Mouse (Mus musculus) adrenal gland, postnatal 4 days (tissue): ENCODE data around the gene Ccnd2. TPM values are rescaled to one million over a fixed set of nuclear protein-coding genes. Genes with fewer than 3 reads are reported as not detected.

Source experiments
- DNase-seq, 2 experiments: peaks; one replicate each; pipeline ENCODE4 v3.0.0; 2021 to 2022; ENCODE audit warnings: low spot score in 2 of 2, mixed read lengths in 2 of 2
- total RNA-seq, 2 experiments: library from RNA; stranded (reverse); gene quantifications; 2 replicates each; pipeline ENCODE4 v1.2.3; 2021

The Ccnd2 gene
- total RNA-seq, 2 experiments from 2014 or later = 267 to 278 TPM

DNA sequence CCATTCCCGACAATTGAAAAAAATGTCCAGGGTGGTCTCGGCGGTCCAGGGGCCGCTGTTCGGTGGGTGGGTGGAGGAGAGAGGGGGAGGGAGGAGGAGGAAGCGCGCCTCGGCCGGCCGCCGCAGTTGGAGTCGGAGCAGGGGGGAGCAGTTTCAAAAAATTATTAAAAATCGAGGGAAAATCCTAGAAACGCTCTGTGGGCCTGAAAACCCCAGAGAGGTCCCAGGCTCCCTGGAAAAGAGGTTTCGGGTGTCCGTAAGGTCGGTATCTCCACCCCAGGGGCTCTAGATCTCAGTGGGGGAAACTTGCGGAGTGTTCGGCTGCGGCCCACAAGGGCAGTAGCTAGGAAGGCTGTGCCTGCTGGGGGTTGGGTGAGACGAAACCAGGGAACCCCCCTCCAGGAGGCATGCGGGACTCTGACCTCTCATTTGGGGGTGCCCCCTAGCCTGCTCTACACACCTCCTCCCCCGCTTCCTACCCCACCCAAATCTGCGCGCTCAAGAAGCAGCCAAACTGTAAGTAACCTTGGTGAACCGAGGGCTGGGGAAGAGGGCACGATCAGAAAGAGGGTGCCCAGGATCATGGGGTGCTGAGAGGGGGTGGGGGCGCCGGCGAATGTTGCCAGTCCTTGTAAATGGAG, 2.6 kb downstream of the Ccnd2 start:
- peak in 1 of 2 experiments; percentile 19 for DNase-seq

DNA sequence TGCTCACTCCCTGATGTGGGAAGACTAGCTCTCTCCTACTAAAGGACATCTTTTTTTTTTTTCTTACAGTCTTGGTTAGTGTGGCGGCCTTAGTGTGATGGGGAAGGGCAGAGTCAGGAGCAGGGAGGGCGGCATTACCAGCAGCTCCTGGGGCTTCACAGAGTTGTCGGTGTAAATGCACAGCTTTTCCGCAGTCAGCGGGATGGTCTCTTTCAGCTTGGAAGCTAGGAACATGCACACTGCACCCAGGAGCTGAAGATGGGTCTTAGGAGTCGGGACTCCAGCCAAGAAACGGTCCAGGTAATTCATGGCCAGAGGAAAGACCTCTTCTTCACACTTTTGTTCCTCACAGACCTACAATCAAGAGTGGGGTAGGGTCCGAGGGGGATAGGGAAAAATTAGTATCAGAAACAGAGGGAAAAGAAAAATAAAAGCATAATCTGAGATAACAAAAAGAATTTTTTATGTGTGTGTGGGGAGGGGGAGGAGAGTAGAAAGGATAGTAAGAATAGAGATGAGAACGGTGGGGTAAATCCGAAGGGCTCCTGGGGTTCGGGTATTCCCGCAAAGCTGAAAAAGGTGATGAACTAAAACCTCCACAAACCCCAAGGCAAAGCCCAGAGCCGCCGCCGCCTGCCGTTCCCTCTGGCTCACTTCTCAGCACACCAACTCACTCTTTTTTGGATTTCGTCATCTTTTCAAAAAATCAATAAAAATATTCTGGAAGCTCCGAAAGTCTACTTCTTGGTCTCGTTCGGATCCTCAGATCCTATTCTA, 3.3 kb downstream of the Ccnd2 start:
- DNase-seq = no peak

- peak; percentile 66 to 74 for DNase-seq
Measured at GRCm38 (mm10) chr6:127147665-127148064, 4.3 kb downstream of the Ccnd2 start.

DNA sequence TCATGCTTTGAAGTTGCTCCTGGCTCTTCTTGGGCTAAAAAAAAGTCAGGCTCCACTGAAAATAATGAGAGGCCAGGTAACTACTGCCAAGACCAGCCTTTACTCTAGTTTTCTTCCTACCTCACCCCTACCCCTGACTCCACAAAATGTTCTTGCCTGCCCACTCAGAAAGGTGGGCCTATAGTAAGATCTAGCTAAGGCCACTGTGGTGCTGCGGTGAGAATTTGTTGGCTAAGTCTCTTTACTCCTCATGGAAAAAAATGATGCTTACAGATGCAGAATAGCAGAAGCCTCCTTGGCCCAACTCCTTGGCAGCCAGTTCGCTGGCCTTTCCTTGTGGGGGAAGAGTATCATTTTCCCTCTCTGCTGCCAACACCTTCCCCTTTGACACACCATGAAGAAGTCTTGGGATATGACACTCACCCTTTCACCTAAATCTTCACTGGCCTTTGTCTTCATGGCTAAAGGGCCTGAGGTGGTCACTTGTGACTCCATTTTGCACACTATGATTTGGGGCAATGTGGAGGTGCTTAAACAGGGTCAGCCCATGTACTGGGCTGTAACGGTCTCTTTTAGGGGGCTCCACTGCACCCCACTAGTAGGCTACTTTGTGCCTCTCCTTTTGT, 5.6 kb downstream of the Ccnd2 start:
- no peak for DNase-seq

GRCm38 (mm10) chr6:127145464-127146190, 6.4 kb downstream of the Ccnd2 start:
- DNase-seq = no peak

- DNase-seq = no peak
Measured at GRCm38 (mm10) chr6:127143576-127144288, 8.3 kb downstream of the Ccnd2 start.

DNA sequence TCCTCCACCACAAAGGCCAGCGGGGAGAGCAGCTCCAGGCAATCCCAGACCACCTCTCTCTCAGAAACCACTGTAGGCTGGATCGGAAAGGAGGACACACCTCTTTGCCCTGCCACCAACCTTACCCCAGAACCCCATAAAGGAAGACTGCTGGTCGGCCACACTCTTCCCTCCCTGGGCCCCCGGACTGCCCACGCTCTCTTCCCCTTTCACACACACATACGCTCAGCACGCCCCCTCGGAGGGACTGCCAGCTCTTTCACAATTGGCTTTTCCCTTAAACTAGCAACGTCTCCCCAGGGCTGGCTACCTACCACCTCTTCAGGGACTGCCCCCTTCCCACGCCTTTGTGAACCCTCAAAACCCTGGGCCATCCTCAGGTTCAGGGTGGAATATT, 8.9 kb downstream of the Ccnd2 start:
- DNase-seq = no peak

GRCm38 (mm10) chr6:127142154-127143123, 9.6 kb downstream of the Ccnd2 start:
- DNase-seq = peak in 1 of 2 experiments; percentile 39

DNA sequence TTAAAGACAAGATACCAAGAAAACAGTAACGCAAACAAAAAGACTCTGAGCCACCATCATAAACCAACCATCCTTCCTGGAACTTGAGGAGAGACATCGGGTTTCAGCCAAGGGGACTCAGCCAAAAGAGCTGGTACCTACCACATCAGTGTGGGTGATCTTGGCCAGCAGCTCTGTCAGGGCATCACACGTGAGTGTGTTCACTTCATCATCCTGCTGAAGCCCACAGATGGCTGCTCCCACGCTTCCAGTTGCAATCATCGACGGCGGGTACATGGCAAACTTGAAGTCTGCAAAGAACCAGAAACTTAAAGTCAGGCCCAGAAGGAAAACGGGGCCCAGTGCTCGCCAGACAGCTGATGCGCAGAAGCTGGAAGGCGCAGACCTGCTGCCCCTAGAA, 13.0 kb downstream of the Ccnd2 start:
- no peak for DNase-seq

DNA sequence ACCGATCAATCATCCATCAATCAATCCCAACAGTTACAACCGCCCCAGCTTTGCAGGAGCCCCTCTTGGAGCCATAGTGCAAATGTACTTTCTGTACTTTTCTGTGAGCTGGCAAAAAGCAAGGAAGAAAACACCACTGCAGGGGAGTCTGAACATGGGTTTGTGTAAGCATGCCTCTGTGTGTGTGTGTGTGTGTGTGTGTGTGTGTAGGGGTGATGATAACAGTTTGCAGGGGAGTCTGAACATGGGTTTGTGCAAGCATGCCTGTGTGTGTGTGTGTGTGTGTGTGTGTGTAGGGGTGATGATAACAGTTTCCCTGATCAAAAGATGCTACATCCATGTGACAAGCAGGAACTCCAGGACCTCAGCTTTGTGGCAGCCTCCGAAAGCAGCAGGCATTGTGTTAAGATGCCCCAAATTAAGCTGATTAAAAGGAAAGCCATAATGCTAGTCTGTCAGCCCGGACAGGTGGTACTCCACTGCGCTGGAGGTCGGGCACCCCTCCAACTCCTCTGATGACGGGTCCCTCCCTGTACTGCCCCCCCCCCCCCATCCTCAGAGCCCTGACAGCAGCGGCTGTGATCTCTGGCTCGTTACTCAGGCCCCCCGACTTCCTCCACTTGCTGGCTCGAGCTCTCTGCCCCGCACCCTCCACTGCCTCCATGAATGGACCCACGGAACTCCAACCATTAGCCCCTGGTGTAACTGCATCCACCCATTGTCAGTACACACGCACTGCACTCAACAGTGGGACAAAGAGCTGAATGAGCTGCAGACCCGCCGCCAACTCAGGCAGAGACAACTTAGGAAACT, 18.4 kb downstream of the Ccnd2 start:
- no peak for DNase-seq

DNA sequence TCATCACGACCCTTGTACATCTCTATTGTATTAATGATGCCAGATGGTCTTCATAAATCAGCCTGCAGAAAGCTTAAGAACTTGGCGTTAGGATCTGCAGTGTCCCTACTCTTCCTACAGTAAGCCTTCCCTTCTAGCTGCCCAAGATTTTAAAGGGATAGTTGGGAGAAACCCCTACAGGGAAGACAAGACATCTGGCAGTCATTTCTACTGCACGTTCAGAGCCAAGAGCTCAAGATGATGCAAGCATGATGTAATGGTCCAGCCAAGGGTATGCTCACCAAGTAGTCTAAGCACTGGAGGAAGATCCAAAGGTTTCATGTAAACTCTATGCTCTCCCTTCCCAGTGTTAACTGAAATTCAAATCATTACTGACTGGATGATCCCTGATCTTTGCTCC, 19.3 kb downstream of the Ccnd2 start:
- DNase-seq = no peak

DNA sequence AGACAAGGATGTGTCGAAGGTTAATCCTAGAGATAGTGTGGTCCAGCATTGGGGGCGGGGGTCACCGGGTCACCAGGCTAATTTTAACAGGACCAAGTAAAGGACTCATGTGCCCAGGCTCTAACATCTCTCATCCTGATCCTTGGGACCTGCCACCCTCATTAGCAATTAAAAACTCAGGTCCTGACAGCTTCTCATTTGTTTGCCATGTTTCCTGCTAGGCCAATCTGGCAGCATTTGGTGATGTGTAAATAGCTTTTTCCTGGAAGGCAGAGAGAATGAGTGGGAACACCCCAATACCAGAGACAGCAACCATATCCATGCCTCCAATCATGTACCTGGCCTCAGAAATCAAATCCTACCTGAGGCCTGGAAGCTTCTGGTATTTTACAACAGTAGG, 20.0 kb downstream of the Ccnd2 start:
- DNase-seq = no peak

DNA sequence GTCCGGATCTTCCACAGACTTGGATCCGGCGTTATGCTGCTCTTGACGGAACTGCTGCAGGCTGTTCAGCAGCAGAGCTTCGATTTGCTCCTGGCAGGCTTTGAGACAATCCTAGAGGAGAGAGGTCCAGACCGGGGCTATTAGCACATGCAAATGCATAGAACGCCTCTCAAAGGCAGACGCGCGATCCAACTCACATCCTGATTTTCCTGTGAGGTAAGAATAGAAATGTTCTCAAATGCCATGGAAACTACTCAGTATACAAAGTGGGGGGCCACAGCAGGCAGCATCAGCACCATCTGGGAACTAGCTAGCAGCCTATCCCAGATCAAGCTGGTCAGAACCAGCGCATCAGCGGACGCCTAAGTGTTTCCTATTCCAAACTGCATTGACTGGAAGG, 21.6 kb downstream of the Ccnd2 start:
- no peak for DNase-seq

DNA sequence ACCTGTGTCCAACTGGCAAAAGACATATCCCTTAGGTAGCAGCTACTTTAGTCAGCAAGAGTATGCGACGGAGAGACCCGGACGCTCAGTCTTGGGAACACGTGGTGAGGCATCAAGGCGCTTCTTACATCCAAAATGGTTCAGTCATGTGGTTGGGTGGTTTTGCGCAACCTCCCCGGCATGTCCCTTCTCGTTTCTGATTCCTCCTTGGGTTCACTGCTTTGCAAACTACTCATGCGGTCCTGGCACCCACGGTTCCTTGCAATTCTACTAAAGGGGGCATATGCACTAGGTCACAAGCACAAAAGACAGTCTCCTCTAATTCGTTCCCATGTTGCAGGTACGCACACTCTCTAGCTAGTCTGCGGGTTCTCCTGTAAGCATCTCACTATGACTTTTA, 22.3 kb downstream of the Ccnd2 start:
- no peak for DNase-seq

DNA sequence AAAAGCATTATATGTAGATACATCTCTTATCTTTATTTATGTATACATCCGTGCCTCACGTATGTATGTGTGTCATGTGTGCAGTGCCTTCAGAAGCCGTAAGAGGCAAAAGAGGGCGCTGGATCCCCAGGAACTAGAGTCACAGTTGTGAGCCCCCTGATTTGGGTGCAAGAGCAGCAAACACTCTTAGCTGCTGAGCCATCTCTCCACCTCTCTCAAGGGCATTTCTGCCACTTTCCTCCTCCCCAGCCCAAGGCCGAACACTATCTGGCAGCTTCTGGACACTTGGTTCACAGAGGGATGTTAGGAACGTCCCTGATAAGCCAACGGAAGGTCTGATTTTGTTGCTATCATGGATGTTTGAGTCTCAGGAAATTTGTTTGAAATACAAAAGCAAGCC, 28.5 kb downstream of the Ccnd2 start:
- DNase-seq = no peak

- no peak for DNase-seq
Measured at GRCm38 (mm10) chr6:127122996-127123395, 29.0 kb downstream of the Ccnd2 start.

DNA sequence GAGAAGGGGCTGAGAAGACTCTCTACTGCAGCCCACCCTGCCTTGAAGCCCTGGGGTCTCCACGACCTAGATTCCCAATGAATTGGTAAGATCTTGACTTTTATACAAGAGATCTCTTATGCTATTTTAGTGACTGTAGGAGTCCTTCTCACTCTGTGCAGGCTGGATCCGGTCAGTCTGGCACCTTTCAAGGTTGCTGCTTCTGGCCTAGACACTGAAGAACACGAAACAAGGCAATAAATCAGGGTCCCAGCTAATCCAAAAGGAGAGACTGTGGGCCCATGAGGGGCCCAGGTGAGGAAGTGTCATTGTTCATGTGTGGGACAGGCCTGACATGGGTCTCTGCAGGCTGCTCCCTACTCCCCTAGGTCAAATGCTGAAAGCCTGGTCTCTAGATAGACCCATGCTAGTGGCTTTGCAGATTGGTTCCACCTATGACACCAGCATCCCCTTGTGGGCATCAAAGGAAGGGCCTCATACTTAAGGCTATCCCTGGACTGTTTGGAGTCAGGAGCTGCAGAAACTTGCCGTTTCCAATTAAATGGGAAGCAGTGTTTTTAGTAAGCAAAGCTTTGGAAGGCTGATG, 29.7 kb downstream of the Ccnd2 start:
- DNase-seq = no peak

DNA sequence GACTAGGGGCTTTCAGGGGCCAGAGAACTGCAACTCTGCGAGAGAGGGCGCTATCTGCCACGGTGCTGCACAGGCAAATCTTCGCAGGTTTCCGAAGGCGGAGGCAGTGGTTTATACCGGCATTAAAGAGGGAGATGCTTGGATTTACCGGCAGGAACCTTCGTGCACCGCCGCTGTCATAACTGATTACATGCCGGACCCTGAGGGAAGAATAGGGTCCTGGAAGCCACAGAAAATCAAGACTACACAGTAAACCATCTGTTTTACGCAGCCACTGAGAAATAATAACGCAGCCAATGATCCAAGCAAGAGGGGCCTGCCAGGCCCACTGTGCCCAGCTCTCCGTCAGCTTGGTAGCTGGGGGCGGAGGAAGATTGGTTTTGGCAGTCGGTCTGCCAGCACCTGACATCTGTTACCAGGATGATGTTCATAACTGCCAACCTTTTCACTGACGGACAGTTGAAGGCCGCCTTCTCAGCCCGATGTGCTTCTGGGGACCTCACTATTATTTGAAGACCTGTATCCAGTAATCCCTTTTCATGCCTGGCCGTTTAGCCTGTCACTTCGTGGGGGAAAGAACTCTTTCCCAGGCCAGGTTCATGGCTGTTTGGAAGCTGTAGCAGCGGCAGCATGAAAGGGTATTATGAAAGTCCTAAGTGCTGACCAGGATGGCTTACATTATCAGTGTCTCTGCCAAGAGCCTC, 37.1 kb downstream of the Ccnd2 start:
- no peak for DNase-seq
